Mouse (Mus musculus) limb, embryonic 12.5 days (tissue): ENCODE data around the gene Olfr1056. TPM values are rescaled to one million over a fixed set of nuclear protein-coding genes. Genes with fewer than 3 reads are reported as not detected.
"Not testable (repeated sequence)": the region's sequence is repeated elsewhere in the genome, so short reads cannot be mapped to it uniquely, and the experiment has no call there.

Experiments used
- ATAC-seq: fragments of 200-750 bp; cut with Nextera tagmentation; 2 replicates; pipeline ENCODE4 v1.8.0; 2017; ENCODE audit warnings: low read depth, moderate TSS enrichment; ENCODE audit not compliant: insufficient number of reproducible peaks, insufficient read depth, low FRiP score, low TSS enrichment
- H3K27ac ChIP-seq: fragments of 300-500 bp; sonication (generic); 2 replicates; pipeline ENCODE4 v1.5.1; 2016; ENCODE audit warnings: mild to moderate bottlenecking, moderate library complexity
- H3K27me3 ChIP-seq: fragments of 300-500 bp; sonication (generic); 2 replicates; pipeline ENCODE4 v1.6.1; 2016; ENCODE audit warnings: mild to moderate bottlenecking, moderate library complexity
- H3K36me3 ChIP-seq: fragments of 300-500 bp; sonication (generic); 2 replicates; pipeline ENCODE4 v1.6.1; 2016; ENCODE audit warnings: mild to moderate bottlenecking, moderate library complexity
- H3K4me1 ChIP-seq: fragments of 300-500 bp; sonication (generic); replicated peaks from 2 replicates; pipeline ENCODE4 v1.6.1; 2016
- H3K4me2 ChIP-seq: fragments of 300-500 bp; sonication (generic); 2 replicates; pipeline ENCODE4 v1.6.1; 2016; ENCODE audit warnings: mild to moderate bottlenecking, moderate library complexity
- H3K4me3 ChIP-seq: fragments of 300-500 bp; sonication (generic); replicated peaks from 2 replicates; pipeline ENCODE4 v1.5.1; 2016; ENCODE audit warnings: mild to moderate bottlenecking
- H3K9ac ChIP-seq: fragments of 300-500 bp; sonication (generic); replicated peaks from 2 replicates; pipeline ENCODE4 v1.6.1; 2016; ENCODE audit warnings: mild to moderate bottlenecking, moderate library complexity
- H3K9me3 ChIP-seq: fragments of 300-500 bp; sonication (generic); 2 replicates; pipeline ENCODE4 v1.6.1; 2016; ENCODE audit warnings: mild to moderate bottlenecking, moderate library complexity
- WGBS: fragments of 180-500 bp; shearing (Covaris S2); methylation state at CpG from one replicate; pipeline ENCODE4 v1.1.7; 2016; 5-methylcytosine and 5-hydroxymethylcytosine counted together
- polyA plus RNA-seq: library from polyadenylated mRNA; unstranded; fragments of >200 nt; fragmentation: Nextera tagmentation; extraction: Ambion mirVana; gene quantifications from 2 replicates; pipeline ENCODE4 v1.2.1, GENCODE M21; 2016

Gene Olfr1056
- not detected in 2 replicates for polyA plus RNA-seq

DNA sequence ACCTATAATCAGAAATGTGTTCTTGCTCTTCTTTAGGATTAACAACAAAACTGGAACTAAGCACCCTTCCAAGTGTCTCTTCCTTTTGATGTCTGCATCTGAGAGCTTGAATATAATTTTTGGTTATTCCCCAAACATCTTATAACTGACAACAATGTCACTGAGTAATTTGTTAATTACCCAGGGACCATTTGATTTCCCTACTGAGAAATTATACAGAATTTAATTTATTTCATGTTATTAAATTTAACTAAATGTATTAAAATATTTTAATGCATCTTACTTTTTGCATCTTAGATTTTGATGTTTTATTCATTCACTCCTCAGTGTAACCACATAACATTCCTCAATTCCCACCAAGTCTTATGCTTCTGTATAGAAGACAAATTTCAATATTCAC, at the start of gene Olfr1056:
Gene Olfr1056, minus strand, starts transcription at position 101 of the 400 bp plus-strand sequence.
- Histone ChIP-seq H3K4me2 (no peak within 1 kb of the TSS), H3K4me3 (no peak within 1 kb of the TSS), H3K27ac (no peak within 1 kb of the TSS), H3K4me1 (no peaks in the 10 kb centered on the region), H3K9ac (no peak within 1 kb of the TSS), H3K9me3 (no peaks in the 10 kb centered on the region), H3K27me3 (no peaks in the 10 kb centered on the region), H3K36me3 (no peaks in the 10 kb centered on the region)
- no peak for ATAC-seq

GRCm38 (mm10) chr2:86395114-86395513, 32.8 kb upstream of the Olfr1056 start:
- H3K4me1 ChIP-seq: no peaks in the 10 kb centered on the region
- H3K27ac ChIP-seq: no peak overlapping the region
- H3K36me3 ChIP-seq: no peaks in the 10 kb centered on the region
- H3K9ac ChIP-seq: no peak overlapping the region
- H3K4me3 ChIP-seq: no peak overlapping the region
- 93% methylated on average over 2 of the region's 2 CpGs for WGBS
- no peaks in the 10 kb centered on the region for H3K9me3 ChIP-seq
- ATAC-seq: no peak
- no peak overlapping the region for H3K4me2 ChIP-seq
- H3K27me3 ChIP-seq: no peaks in the 10 kb centered on the region

DNA sequence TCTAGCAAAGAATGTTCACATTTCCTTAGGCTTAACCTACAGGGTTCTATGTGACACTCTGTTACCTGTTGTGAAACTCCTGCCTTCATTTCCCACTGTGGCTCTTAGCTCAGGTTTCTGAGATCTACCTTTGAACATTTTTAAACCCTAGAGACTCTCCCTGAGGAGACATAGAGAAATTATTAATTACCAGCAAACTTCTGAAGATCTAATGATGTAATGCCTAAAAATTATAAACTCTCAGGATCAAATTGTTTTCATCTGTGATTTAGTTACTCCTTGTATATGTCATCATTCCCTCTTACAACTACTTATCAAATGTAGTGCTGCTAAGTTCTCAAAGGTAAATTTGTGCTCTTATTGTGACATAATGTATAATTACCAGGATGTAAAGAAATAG, 26.2 kb upstream of the Olfr1056 start, which contains the start of gene Olfr1058:
Gene Olfr1058, minus strand, starts transcription at position 101 of the 400 bp plus-strand sequence.
- H3K27ac ChIP-seq, ATAC-seq, H3K4me3 ChIP-seq, H3K9me3 ChIP-seq, H3K9ac ChIP-seq, H3K36me3 ChIP-seq, H3K4me2 ChIP-seq, H3K4me1 ChIP-seq, H3K27me3 ChIP-seq: not testable (repeated sequence)

DNA sequence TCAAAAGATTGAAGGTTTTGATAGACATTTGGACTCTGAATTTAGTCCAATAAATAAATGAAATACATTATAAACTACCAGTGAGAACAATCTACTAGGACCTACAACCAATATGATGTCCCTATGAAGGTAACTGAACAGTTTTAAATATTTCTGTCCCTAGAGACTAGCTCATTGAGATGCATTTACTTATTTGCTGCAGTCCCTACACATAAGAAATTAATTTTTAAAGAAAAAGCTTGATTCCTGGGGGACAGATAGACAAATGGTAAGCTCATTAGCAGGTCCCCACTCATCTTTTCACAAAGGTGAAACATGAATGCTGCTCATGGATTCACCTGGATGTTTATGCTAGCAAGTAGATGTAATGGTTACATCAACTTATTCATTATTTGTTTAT, 16.0 kb upstream of the Olfr1056 start, which contains the start of gene Olfr1057:
Gene Olfr1057, minus strand, starts transcription at position 101 of the 400 bp plus-strand sequence.
- Histone ChIP-seq H3K9ac (no peak within 1 kb of the TSS), H3K4me2 (no peak within 1 kb of the TSS), H3K27ac (no peak within 1 kb of the TSS), H3K4me1 (no peaks in the 10 kb centered on the region), H3K27me3 (no peaks in the 10 kb centered on the region), H3K36me3 (no peaks in the 10 kb centered on the region), H3K9me3 (no peaks in the 10 kb centered on the region), H3K4me3 (no peak within 1 kb of the TSS)
- ATAC-seq: no peak

DNA sequence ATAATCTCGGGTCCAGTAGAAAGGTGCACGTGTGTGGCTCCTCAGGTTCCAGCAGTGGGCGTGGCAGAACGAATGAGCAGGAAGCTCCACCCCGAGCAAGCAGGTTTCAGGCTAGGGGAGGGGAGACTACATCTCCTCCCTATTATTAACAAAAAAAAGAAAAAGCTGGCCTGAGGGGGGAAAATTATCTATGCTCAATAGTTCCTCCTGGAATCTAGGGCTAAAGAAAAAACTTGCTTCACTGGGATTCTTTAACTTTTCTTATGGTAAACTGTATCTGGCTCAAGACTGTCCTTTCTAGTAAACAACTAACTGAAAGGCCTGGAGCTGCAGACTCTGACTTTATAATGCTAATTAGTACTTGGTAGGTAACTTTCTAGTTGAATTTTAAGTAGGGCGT, 4.1 kb upstream of the Olfr1056 start:
- H3K27ac ChIP-seq, H3K9ac ChIP-seq, H3K4me2 ChIP-seq, H3K36me3 ChIP-seq, H3K9me3 ChIP-seq, H3K4me1 ChIP-seq, H3K4me3 ChIP-seq, H3K27me3 ChIP-seq, ATAC-seq: not testable (repeated sequence)
- WGBS: 100% methylated on average over 1 of the region's 6 CpGs

- H3K4me3 ChIP-seq, H3K9me3 ChIP-seq, H3K36me3 ChIP-seq, ATAC-seq, H3K4me2 ChIP-seq, H3K27ac ChIP-seq, H3K9ac ChIP-seq, H3K4me1 ChIP-seq, H3K27me3 ChIP-seq: not testable (repeated sequence)
- 100% methylated on average over 1 of the region's 1 CpGs for WGBS
Observed at GRCm38 (mm10) chr2:86351751-86352150, 10.5 kb downstream of the Olfr1056 start.

DNA sequence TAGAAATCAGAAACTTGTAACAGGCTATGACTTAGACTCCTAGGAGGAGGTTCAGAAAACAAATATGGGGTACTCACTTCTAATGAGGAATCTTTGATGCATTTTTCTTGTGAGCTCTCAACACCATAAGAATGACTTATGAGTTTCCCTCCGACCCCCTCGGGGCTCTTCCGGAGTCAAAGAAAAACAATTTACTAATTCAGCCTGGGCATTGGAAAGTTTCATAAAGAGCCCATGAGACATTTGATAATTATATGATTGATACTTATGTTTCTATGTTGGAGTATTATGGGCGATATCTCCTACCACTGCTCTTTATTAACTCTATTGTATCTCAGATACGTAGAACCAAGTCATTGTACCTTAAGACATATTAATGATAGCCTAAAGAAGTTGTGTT, 12.1 kb downstream of the Olfr1056 start, which contains the start of gene Olfr1055:
Gene Olfr1055, minus strand, starts transcription at position 101 of the 400 bp plus-strand sequence.
- Histone ChIP-seq H3K9ac (no peak within 1 kb of the TSS), H3K4me2 (no peak within 1 kb of the TSS), H3K4me3 (no peak within 1 kb of the TSS), H3K9me3 (no peaks in the 10 kb centered on the region), H3K27me3 (no peaks in the 10 kb centered on the region), H3K4me1 (no peaks in the 10 kb centered on the region), H3K36me3 (no peaks in the 10 kb centered on the region), H3K27ac (no peak within 1 kb of the TSS)
- WGBS: 90% methylated on average over 5 of the region's 5 CpGs
- ATAC-seq: no peak

DNA sequence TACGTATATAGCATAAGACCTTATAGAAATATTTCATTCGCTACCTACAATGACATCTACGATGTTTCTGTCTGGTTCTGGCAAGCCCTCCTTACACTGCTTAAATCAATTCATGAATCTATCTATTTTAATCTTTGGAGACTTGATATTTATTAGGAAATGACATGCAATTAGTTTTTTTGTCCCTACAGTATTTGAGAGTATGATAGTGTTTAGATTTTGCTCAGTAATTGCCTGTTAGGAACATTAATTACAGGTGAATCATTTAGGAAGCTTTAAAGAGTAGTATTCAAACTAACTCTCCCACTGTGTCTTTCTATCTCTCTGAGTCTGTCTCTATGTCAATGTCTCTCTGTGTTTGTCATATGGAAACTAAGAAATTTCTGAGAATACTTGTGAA, 26.9 kb downstream of the Olfr1056 start, which contains the start of gene Olfr1054:
Gene Olfr1054, minus strand, starts transcription at position 101 of the 400 bp plus-strand sequence.
- WGBS: 92% methylated on average over 3 of the region's 3 CpGs
- Histone ChIP-seq H3K36me3 (no peaks in the 10 kb centered on the region), H3K27me3 (no peaks in the 10 kb centered on the region), H3K4me1 (no peaks in the 10 kb centered on the region), H3K4me2 (no peak within 1 kb of the TSS), H3K4me3 (no peak within 1 kb of the TSS), H3K9ac (no peak within 1 kb of the TSS), H3K9me3 (no peaks in the 10 kb centered on the region), H3K27ac (no peak within 1 kb of the TSS)
- no peak for ATAC-seq

GRCm38 (mm10) chr2:86315184-86315583, 47.1 kb downstream of the Olfr1056 start, which contains the start of gene Olfr1053:
Gene Olfr1053 (minus strand): TSS chr2:86315284.
- Histone ChIP-seq H3K27me3 (no peaks in the 10 kb centered on the region), H3K4me1 (no peaks in the 10 kb centered on the region), H3K4me2 (no peak within 1 kb of the TSS), H3K9me3 (no peaks in the 10 kb centered on the region), H3K9ac (no peak within 1 kb of the TSS), H3K4me3 (no peak within 1 kb of the TSS), H3K36me3 (no peaks in the 10 kb centered on the region), H3K27ac (no peak within 1 kb of the TSS)
- no peak for ATAC-seq
- WGBS: 63% methylated on average over 3 of the region's 3 CpGs

Other genes with a start within 250 kb of the Olfr1056 start
- gene Olfr1039, start 226.5 kb downstream of the Olfr1056 start, polyA plus RNA-seq: not detected in 2 replicates
- gene Olfr1040, start 215.7 kb downstream of the Olfr1056 start, polyA plus RNA-seq: not detected in 2 replicates
- not detected in 2 replicates for gene Olfr1042, start 200.6 kb downstream of the Olfr1056 start, polyA plus RNA-seq
- not detected in 2 replicates for gene Olfr1043, start 194.9 kb downstream of the Olfr1056 start, polyA plus RNA-seq
- gene Olfr1044, start 184.6 kb downstream of the Olfr1056 start, polyA plus RNA-seq: not detected in 2 replicates
- gene Olfr52, start 176.8 kb downstream of the Olfr1056 start, polyA plus RNA-seq: not detected in 2 replicates
- gene Olfr1045, start 159.5 kb downstream of the Olfr1056 start, polyA plus RNA-seq: not detected in 2 replicates
- gene Olfr1046, start 143.2 kb downstream of the Olfr1056 start, polyA plus RNA-seq: not detected in 2 replicates
- not detected in 2 replicates for gene Olfr1047, start 131.1 kb downstream of the Olfr1056 start, polyA plus RNA-seq
- not detected in 2 replicates for gene Olfr1048, start 122.2 kb downstream of the Olfr1056 start, polyA plus RNA-seq
- gene Olfr1049, start 104.1 kb downstream of the Olfr1056 start, polyA plus RNA-seq: not detected in 2 replicates
- gene Olfr1051, start 83.4 kb downstream of the Olfr1056 start, polyA plus RNA-seq: not detected in 2 replicates
- not detected in 2 replicates for gene Olfr1052, start 70.0 kb downstream of the Olfr1056 start, polyA plus RNA-seq
- not detected in 2 replicates for gene Olfr1053, start 47.2 kb downstream of the Olfr1056 start, polyA plus RNA-seq
- gene Olfr1054, start 27.0 kb downstream of the Olfr1056 start, polyA plus RNA-seq: not detected in 2 replicates
- not detected in 2 replicates for gene Olfr1055, start 12.2 kb downstream of the Olfr1056 start, polyA plus RNA-seq
- gene Olfr1057, start 15.9 kb upstream of the Olfr1056 start, polyA plus RNA-seq: not detected in 2 replicates
- not detected in 2 replicates for gene Olfr1058, start 26.1 kb upstream of the Olfr1056 start, polyA plus RNA-seq
- gene Olfr1061, start 51.6 kb upstream of the Olfr1056 start, polyA plus RNA-seq: not detected in 2 replicates
- not detected in 2 replicates for gene Olfr1062, start 64.3 kb upstream of the Olfr1056 start, polyA plus RNA-seq
- gene Olfr1065, start 88.1 kb upstream of the Olfr1056 start, polyA plus RNA-seq: not detected in 2 replicates
- not detected in 2 replicates for gene Olfr1066, start 93.8 kb upstream of the Olfr1056 start, polyA plus RNA-seq
- not detected in 2 replicates for gene Olfr228, start 124.9 kb upstream of the Olfr1056 start, polyA plus RNA-seq
- not detected in 2 replicates for gene Olfr1076, start 146.0 kb upstream of the Olfr1056 start, polyA plus RNA-seq
- not detected in 2 replicates for gene Olfr1079, start 180.0 kb upstream of the Olfr1056 start, polyA plus RNA-seq
- gene Olfr1080, start 195.8 kb upstream of the Olfr1056 start, polyA plus RNA-seq: not detected in 2 replicates
- gene Olfr1082, start 236.5 kb upstream of the Olfr1056 start, polyA plus RNA-seq: not detected in 2 replicates